Mouse (Mus musculus): ENCODE results near the gene Galnt7. TPM values are rescaled to one million over a fixed set of nuclear protein-coding genes. Genes with fewer than 3 reads are reported as not detected.
"Not testable (repeated sequence)": the region's sequence is repeated elsewhere in the genome, so short reads cannot be mapped to it uniquely, and the experiment has no call there.

Gene Galnt7
- polyA plus RNA-seq, 1 experiment from 2014 or later = 3.8 TPM

DNA sequence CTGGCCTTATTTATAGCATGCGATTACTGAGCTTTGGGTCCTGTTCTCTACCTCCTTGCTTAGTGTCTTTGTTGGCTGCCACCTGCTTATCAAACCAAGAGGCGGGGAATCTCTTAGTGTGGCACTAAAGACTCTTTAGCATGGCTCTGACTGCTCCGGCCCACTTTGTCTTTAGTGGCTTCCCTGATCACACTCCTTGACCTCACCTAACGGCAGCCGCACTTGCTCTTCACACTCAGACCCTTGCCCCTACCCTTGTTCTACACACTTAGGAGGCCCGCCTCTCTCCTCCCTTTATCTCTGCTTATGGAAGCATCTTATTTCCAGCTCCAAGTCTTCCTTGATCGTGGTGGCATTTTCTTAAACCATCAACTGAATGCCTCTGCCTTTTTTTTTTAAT, 114.2 kb downstream of the Galnt7 start:
- H3K27me3 ChIP-seq = no peaks in the 10 kb centered on the region
- H3K4me2 ChIP-seq = no peak overlapping the region
- WGBS (ENCODE audit: insufficient replicate concordance) = 72% methylated on average over 7 of the region's 7 CpGs
- ATAC-seq (ENCODE audit: insufficient read depth) = no peak
- no peak overlapping the region for H3K27ac ChIP-seq (replicated peaks)
- no peak overlapping the region for H3K4me3 ChIP-seq (replicated peaks)
- H3K4me1 ChIP-seq (replicated peaks) = no peaks in the 10 kb centered on the region
- no peak overlapping the region for H3K9ac ChIP-seq
- H3K36me3 ChIP-seq (replicated peaks) = 0 out of 2 replicates have a peak, but pooled peaks cover 6% of the 10 kb centered on the region
- H3K9me3 ChIP-seq (replicated peaks) = no peaks in the 10 kb centered on the region

DNA sequence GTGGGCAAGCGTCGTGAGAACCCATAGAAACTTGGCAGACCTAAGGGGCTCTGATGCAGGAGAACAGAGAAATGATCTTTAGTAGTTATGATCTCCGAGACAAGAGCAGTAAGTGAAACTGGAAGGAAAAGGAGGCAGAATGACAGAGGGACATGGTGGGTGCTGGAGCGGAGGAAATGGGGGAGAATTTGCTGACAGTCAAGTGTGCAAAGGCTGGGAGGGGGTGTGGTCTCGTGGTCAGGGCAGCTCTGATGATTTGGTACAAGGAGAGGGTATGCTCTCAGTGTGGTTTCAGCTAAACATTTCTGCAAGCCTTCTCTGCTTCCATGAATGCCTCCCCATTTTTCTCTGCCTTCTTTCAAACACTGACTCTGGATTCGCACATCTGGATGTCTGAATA, 116.7 kb downstream of the Galnt7 start:
- Histone ChIP-seq H3K9me3 (replicated peaks) (no peaks in the 10 kb centered on the region), H3K4me2 (no peak overlapping the region), H3K27me3 (no peaks in the 10 kb centered on the region), H3K4me3 (replicated peaks) (no peak overlapping the region), H3K36me3 (replicated peaks) (0 out of 2 replicates have a peak, but pooled peaks cover 6% of the 10 kb centered on the region), H3K9ac (no peak overlapping the region), H3K4me1 (replicated peaks) (no peaks in the 10 kb centered on the region), H3K27ac (replicated peaks) (no peak overlapping the region)
- ATAC-seq (ENCODE audit: insufficient read depth) = no peak
- WGBS (ENCODE audit: insufficient replicate concordance) = 70% methylated on average over 6 of the region's 6 CpGs

DNA sequence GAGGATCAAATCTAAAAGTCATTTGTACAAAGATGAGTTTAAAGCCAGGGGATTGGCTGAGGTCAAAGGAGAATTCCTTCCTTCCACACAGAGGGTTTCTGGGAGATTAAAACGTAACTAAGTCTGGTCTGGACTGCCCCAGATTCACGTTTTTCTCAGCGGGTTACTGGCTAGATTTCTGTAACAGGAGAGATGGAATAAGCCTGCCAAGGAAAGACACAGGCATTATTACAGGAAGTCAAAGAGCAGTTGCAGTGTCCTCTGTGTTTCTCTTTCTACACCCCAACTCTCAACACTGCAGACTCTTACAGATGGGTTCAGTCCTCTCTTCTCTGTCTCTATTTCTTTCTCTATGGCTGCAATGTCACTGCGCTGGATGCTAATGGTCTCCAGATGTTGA, 118.3 kb downstream of the Galnt7 start:
- no peak overlapping the region for H3K4me3 ChIP-seq (replicated peaks)
- no peak overlapping the region for H3K4me2 ChIP-seq
- ATAC-seq (ENCODE audit: insufficient read depth) = no peak
- H3K27ac ChIP-seq (replicated peaks) = no peak overlapping the region
- H3K9ac ChIP-seq = no peak overlapping the region
- 0 out of 2 replicates have a peak, but pooled peaks cover 6% of the 10 kb centered on the region for H3K36me3 ChIP-seq (replicated peaks)
- H3K4me1 ChIP-seq (replicated peaks) = 0 out of 2 replicates have a peak, but pooled peaks cover 8% of the 10 kb centered on the region
- no peaks in the 10 kb centered on the region for H3K9me3 ChIP-seq (replicated peaks)
- 75% methylated on average over 4 of the region's 4 CpGs for WGBS (ENCODE audit: insufficient replicate concordance)
- no peaks in the 10 kb centered on the region for H3K27me3 ChIP-seq

DNA sequence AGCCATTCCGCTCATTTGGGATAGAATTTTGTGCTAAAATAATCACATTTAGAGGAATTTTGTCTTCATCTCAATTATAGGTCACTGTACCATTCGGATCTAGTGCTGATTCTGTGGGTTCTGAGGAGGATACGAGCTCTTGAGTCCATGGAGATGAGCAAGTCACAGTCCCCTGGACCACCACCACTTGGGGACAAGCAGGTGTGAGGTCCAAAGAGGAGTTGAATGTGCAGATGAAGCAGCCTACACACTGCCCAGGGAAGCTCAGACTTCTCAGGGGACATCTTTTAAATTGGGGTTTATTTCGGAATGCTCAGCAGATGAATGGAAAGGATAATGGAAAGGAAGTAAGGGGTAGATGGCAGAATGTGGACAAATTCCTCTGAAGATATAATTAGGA, 119.7 kb downstream of the Galnt7 start:
- Histone ChIP-seq H3K4me2 (no peak overlapping the region), H3K4me3 (replicated peaks) (no peak overlapping the region), H3K36me3 (replicated peaks) (0 out of 2 replicates have a peak, but pooled peaks cover 6% of the 10 kb centered on the region), H3K4me1 (replicated peaks) (0 out of 2 replicates have a peak, but pooled peaks cover 8% of the 10 kb centered on the region), H3K9ac (no peak overlapping the region), H3K9me3 (replicated peaks) (no peaks in the 10 kb centered on the region), H3K27me3 (no peaks in the 10 kb centered on the region), H3K27ac (replicated peaks) (no peak overlapping the region)
- 68% methylated on average over 4 of the region's 4 CpGs for WGBS (ENCODE audit: insufficient replicate concordance)
- ATAC-seq (ENCODE audit: insufficient read depth) = no peak

DNA sequence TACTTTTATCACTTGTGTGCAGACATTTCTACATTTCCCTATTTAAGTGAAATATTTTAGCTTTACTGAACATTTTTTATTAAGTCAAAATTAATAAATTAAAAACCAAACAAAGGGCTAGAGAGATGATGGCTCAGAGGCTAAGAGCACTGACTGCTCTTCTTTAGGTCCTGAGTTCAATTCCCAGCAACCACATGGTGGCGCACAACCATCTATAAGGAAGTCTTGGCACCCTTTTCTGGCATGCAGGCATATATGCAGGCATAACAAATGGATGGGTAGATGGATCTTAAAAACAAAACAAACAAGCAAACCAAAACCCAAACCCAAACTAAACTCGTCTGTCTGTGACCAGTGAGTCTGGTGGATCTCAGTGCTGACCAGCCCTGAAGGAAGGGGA, 120.6 kb downstream of the Galnt7 start:
- 0 out of 2 replicates have a peak, but pooled peaks cover 8% of the 10 kb centered on the region for H3K4me1 ChIP-seq (replicated peaks)
- H3K9ac ChIP-seq = no peak overlapping the region
- no peak overlapping the region for H3K4me3 ChIP-seq (replicated peaks)
- H3K4me2 ChIP-seq = no peak overlapping the region
- H3K27me3 ChIP-seq = no peaks in the 10 kb centered on the region
- no peaks in the 10 kb centered on the region for H3K9me3 ChIP-seq (replicated peaks)
- H3K27ac ChIP-seq (replicated peaks) = no peak overlapping the region
- ATAC-seq (ENCODE audit: insufficient read depth) = no peak
- WGBS (ENCODE audit: insufficient replicate concordance) = 51% methylated on average over 2 of the region's 2 CpGs
- H3K36me3 ChIP-seq (replicated peaks) = 0 out of 2 replicates have a peak, but pooled peaks cover 6% of the 10 kb centered on the region

DNA sequence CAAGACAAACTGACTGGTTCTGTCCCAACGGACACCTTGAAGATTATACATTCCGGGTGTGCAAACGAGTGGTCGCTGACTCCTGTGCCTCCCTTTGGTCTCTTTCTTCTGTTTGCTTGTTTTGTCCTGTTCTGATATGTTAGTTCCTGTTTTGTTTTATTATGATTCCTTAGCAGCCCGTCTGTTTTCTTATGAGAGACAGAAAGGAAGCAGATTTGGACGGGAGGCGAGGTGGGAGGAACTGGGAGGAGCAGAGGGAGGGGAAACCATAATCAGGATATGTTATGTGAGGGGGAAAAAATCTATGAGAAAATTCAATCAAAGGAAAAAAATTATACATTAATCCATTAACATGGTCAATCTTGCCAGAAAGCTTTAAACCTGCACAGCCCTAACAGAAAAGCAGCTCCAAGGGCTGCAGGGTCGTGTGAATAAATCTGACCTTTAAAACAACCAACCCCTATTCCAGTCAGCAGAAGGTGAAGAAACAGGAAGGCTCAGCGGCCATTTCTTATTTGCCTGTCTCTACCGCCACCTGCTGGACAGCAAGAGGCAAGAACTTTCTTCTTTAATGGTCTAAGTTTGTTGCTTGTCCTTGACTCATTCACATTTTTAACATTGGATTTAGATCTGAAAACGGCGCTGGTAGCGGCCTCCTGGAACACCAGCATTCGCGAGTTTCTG, 122.0 kb downstream of the Galnt7 start:
- Histone ChIP-seq H3K4me1 (replicated peaks) (0 out of 2 replicates have a peak, but pooled peaks cover 8% of the 10 kb centered on the region), H3K9me3 (replicated peaks) (no peaks in the 10 kb centered on the region), H3K27ac (replicated peaks) (no peak overlapping the region), H3K27me3 (no peaks in the 10 kb centered on the region), H3K4me3 (replicated peaks) (peak overlapping the region; percentile 11; the same call in 1 of the 2 replicates), H3K4me2 (peak overlapping the region; percentile 42), H3K9ac (no peak overlapping the region), H3K36me3 (replicated peaks) (no peaks in the 10 kb centered on the region)
- peak; percentile 34; the same call in 1 of the 2 replicates for ATAC-seq (ENCODE audit: insufficient read depth)
- 22% methylated on average over 15 of the region's 15 CpGs for WGBS (ENCODE audit: insufficient replicate concordance)

DNA sequence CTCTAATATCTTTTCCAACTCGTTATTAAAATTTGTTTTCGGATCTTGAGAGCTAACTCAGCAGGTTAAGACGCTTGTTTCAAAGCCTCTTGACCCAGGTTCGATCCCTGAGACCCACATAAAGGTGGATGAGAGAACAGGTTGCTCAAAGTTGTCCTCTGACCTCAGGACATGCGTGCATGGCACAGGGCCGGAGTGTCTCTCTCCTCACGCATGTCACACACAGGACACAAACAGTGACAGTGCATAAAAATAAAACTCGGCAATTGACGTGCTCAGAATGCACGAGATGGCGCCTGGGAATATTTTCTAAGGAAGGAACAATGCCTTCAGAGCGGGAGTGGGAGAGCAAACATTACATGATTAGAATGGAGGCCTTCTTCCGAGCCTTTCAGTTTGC, 122.6 kb downstream of the Galnt7 start:
- Histone ChIP-seq H3K4me2 (peak overlapping the region; percentile 42), H3K9ac (no peak overlapping the region)
- no peak for ATAC-seq (ENCODE audit: insufficient read depth)

DNA sequence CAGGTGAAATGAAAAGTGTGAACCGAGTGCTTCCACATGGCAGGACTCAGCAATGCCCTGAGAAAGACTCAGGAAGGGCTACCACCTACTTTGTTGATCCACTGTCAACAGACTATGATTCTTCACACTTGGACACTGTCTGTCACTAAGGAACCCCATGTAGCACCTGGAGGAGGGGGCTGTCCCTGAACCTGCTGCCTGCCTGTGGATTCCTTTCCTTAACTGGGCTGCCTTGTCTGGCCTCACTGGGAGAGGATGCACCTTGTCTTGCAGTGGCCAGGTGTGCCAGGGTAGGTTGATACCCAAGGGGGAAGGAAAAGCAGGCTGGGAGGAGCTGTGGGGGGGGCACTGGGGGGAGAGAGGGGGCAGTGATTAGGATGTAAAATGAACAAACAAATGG, 124.8 kb downstream of the Galnt7 start:
- Histone ChIP-seq H3K9me3 (replicated peaks) (no peaks in the 10 kb centered on the region), H3K27ac (replicated peaks) (no peak overlapping the region), H3K4me1 (replicated peaks) (0 out of 2 replicates have a peak, but pooled peaks cover 8% of the 10 kb centered on the region), H3K36me3 (replicated peaks) (no peaks in the 10 kb centered on the region), H3K27me3 (no peaks in the 10 kb centered on the region), H3K4me3 (replicated peaks) (no peak overlapping the region), H3K4me2 (no peak overlapping the region), H3K9ac (no peak overlapping the region)
- ATAC-seq (ENCODE audit: insufficient read depth) = no peak
- 70% methylated on average over 1 of the region's 1 CpGs for WGBS (ENCODE audit: insufficient replicate concordance)

More for the DNA sequence above, 122.6 kb downstream of the Galnt7 start:
- H3K27me3 ChIP-seq = no peaks in the 10 kb centered on the region
- no peaks in the 10 kb centered on the region for H3K36me3 ChIP-seq (replicated peaks)
- 78% methylated on average over 13 of the region's 13 CpGs for WGBS (ENCODE audit: insufficient replicate concordance)
- H3K27ac ChIP-seq (replicated peaks) = no peak overlapping the region
- no peaks in the 10 kb centered on the region for H3K9me3 ChIP-seq (replicated peaks)
- H3K4me1 ChIP-seq (replicated peaks) = 0 out of 2 replicates have a peak, but pooled peaks cover 8% of the 10 kb centered on the region
- H3K4me3 ChIP-seq (replicated peaks) = no peak overlapping the region

DNA sequence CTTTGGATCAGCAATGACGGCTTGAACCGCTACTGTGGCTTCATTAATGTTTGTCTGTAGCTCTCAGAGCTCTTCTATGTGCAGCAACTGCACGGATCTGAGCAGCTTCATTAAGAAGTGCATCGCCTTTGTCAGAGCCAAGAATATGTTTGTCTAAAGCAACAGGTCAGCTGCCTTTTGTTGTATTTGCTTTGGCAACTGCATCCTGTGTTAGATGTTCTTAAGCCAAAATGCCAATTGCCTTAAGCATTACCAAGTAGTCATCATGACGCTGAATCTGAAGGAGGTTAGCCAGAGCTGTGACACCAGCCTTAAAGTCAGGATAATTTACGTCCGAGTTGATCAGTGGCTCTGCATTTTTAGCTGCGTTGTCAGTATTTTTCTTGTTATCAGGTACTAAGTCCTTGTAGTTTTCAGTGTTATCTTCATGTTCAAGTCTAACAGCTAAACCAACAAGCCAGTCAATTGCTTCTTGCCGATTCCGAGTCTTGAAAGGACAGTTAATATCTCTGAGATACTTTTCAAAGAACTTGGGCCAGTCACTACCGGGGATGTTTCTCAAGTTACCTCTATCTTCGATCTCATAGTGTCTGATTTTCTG, 132.5 kb downstream of the Galnt7 start:
- H3K27me3 ChIP-seq = no peaks in the 10 kb centered on the region
- H3K27ac ChIP-seq (replicated peaks) = peak overlapping the region; percentile 69
- peak overlapping the region; percentile 40 for H3K4me2 ChIP-seq
- no peak overlapping the region for H3K4me3 ChIP-seq (replicated peaks)
- peaks cover 35% of the 10 kb centered on the region for H3K4me1 ChIP-seq (replicated peaks)
- H3K9ac ChIP-seq = no peak overlapping the region
- H3K36me3 ChIP-seq (replicated peaks) = peaks cover 52% of the 10 kb centered on the region
- 30% methylated on average over 12 of the region's 12 CpGs for WGBS (ENCODE audit: insufficient replicate concordance)
- peak; percentile 60; the same call in 1 of the 2 replicates for ATAC-seq (ENCODE audit: insufficient read depth)
- no peaks in the 10 kb centered on the region for H3K9me3 ChIP-seq (replicated peaks)

DNA sequence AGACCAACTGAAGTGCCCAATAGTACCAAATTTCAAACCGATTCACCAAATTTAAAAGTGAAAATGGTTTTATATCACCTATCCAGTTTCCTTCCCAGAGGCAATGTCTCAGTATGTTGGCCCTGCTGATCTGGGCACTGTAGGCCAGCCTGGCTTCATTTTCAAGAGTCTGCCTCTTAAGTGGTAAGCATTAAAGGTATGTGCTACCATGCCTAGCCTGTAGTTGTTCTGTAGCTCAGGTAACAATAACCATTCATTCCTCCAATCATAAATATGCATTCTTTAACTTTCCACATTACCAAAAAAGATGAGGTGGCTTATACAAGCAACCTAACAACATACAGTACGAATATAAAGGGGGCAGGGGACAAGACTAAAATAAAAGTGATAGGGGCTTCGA, 135.1 kb downstream of the Galnt7 start:
- Histone ChIP-seq H3K4me2 (no peak overlapping the region), H3K4me3 (replicated peaks) (no peak overlapping the region), H3K9me3 (replicated peaks) (no peaks in the 10 kb centered on the region), H3K9ac (no peak overlapping the region), H3K27ac (replicated peaks) (0 out of 2 replicates have a peak overlapping the region, but pooled peaks have one; percentile 51), H3K36me3 (replicated peaks) (peaks cover 73% of the 10 kb centered on the region), H3K27me3 (no peaks in the 10 kb centered on the region), H3K4me1 (replicated peaks) (peaks cover 40% of the 10 kb centered on the region)
- WGBS (ENCODE audit: insufficient replicate concordance) = 84% methylated on average over 3 of the region's 3 CpGs
- ATAC-seq (ENCODE audit: insufficient read depth) = no peak

DNA sequence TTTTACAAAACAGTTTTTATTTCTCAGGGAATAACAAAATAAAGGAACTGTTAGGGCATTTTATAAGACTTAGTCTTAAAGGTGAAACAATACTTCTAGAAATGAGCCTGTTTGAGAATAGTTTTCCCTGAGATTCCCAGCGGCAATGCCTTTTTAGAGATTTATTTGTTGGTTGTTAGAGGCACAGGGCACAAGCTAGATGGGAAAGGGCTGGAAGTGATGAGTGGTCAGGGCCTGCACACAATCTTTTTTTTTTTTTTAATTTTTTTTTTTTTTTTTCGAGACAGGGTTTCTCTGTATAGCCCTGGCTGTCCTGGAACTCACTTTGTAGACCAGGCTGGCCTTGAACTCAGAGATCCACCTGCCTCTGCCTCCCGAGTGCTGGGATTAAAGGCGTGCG, 136.1 kb downstream of the Galnt7 start:
- not testable (repeated sequence) for H3K27me3 ChIP-seq; H3K4me3 ChIP-seq (replicated peaks); ATAC-seq (ENCODE audit: insufficient read depth); H3K9ac ChIP-seq; H3K4me2 ChIP-seq; H3K9me3 ChIP-seq (replicated peaks); H3K27ac ChIP-seq (replicated peaks)
- Histone ChIP-seq H3K36me3 (replicated peaks) (peaks cover 70% of the 10 kb centered on the region), H3K4me1 (replicated peaks) (peaks cover 37% of the 10 kb centered on the region)
- 77% methylated on average over 5 of the region's 5 CpGs for WGBS (ENCODE audit: insufficient replicate concordance)

All from liver, embryonic 15.5 days (tissue).